ENCODE assay signal across 37 mouse cellular contexts in genomic region chr17:28940776-28941555, GRCm38 (mm10). TPM values are rescaled to one million over a fixed set of nuclear protein-coding genes. Genes with fewer than 3 reads are reported as not detected.
DNase-seq lines count a peak whose midpoint lies in the region; ATAC-seq and TF ChIP-seq lines count a peak whose summit lies in the region.
"Had no signal": no experiment of that assay in that cellular context is flagged by ENCODE, and none has a peak within 500 bp of the region (broad histone marks: within the 10 kb centered on the region; RNA-seq: fewer than 3 reads in every experiment).

No protein-coding gene starts in this region.

- no peaks in the 10 kb centered on the region for H3K36me3 ChIP-seq in hindbrain, embryonic 14.5 days (replicated peaks; ENCODE audit: control insufficient read depth, insufficient read depth)
- H3K36me3 ChIP-seq in hindbrain, embryonic 10.5 days, result no peaks in the 10 kb centered on the region
- no peaks in the 10 kb centered on the region for H3K36me3 ChIP-seq in testis, adult 2 months (ENCODE audit: control insufficient read depth, insufficient read depth, low read length)
- H3K36me3 ChIP-seq in liver, postnatal 0 days (replicated peaks; ENCODE audit: insufficient read depth, low read length), result no peaks in the 10 kb centered on the region
- H3K36me3 ChIP-seq: G1E; heart, embryonic 12.5 days; intestine, embryonic 15.5 days; limb, embryonic 12.5 days; liver, embryonic 15.5 days; neural tube, embryonic 12.5 days; stomach, embryonic 15.5 days had no signal

- H3K9ac ChIP-seq in hindbrain, embryonic 14.5 days, result no peak overlapping the region
- H3K9ac ChIP-seq in liver, postnatal 0 days (replicated peaks), result no peak overlapping the region
- H3K9ac ChIP-seq: heart, embryonic 12.5 days; intestine, embryonic 15.5 days; limb, embryonic 12.5 days; liver, embryonic 15.5 days; neural tube, embryonic 12.5 days; stomach, embryonic 15.5 days had no signal

- WGBS in hindbrain, embryonic 14.5 days, result 83% methylated on average over 25 of the region's 25 CpGs
- 93% methylated on average over 25 of the region's 25 CpGs for WGBS in hindbrain, embryonic 10.5 days
- 85% methylated on average over 25 of the region's 25 CpGs for WGBS in liver, postnatal 0 days (ENCODE audit: insufficient replicate concordance)

- H3K27ac ChIP-seq in hindbrain, embryonic 14.5 days, result no peak overlapping the region
- no peak overlapping the region for H3K27ac ChIP-seq in hindbrain, embryonic 10.5 days
- no peak overlapping the region for H3K27ac ChIP-seq in testis, adult 2 months (ENCODE audit: control insufficient read depth, insufficient read depth, low read depth, low read length)
- no peak overlapping the region for H3K27ac ChIP-seq in liver, postnatal 0 days (ENCODE audit: low read depth)
- H3K27ac ChIP-seq: heart, adult 2 months; intestine, embryonic 15.5 days; kidney, postnatal 0 days; limb, embryonic 12.5 days; liver, embryonic 15.5 days; neural tube, embryonic 12.5 days; stomach, embryonic 15.5 days had no signal

- H3K9me3 ChIP-seq in hindbrain, embryonic 14.5 days (ENCODE audit: control insufficient read depth, low read length), result no peaks in the 10 kb centered on the region
- peaks cover 7% of the 10 kb centered on the region; the same call in 1 of the 2 replicates for H3K9me3 ChIP-seq in hindbrain, embryonic 10.5 days
- no peaks in the 10 kb centered on the region for H3K9me3 ChIP-seq in liver, postnatal 0 days (ENCODE audit: low read length)
- H3K9me3 ChIP-seq: heart, embryonic 12.5 days; intestine, embryonic 15.5 days; limb, embryonic 12.5 days; liver, embryonic 15.5 days; neural tube, embryonic 12.5 days; stomach, embryonic 15.5 days had no signal

- no peak for ATAC-seq in hindbrain, embryonic 14.5 days (ENCODE audit: low FRiP score)
- no peak for ATAC-seq in liver, postnatal 0 days
- ATAC-seq: forebrain, embryonic 16.5 days; hindbrain, embryonic 16.5 days; intestine, embryonic 15.5 days; midbrain, embryonic 16.5 days; Patski had no signal

- no peak for TF ChIP-seq EP300 in liver, postnatal 0 days (IDR thresholded peaks at IDR 0.05; ENCODE audit: low read depth)

- no peak for TF ChIP-seq CTCF in testis, adult 2 months (IDR thresholded peaks at IDR 0.05; ENCODE audit: control insufficient read depth, insufficient read depth, insufficient replicate concordance, low read depth, low read length)
- no peak for TF ChIP-seq CTCF in liver, postnatal 0 days (IDR thresholded peaks at IDR 0.05; ENCODE audit: low read depth)

- DNase-seq in cerebellum, adult 11-12 months, result peak; percentile 36
- no peak for DNase-seq in cerebellum, adult 18-20 months
- DNase-seq in hindbrain, embryonic 14.5 days (ENCODE audit: low spot score), result peak; percentile 32
- no peak for DNase-seq in hindbrain, embryonic 10.5 days (ENCODE audit: low spot score)
- no peak for DNase-seq in testis, postnatal 14 days (ENCODE audit: low spot score)
- peak; percentile 34 for DNase-seq in retina, postnatal 7 days (ENCODE audit: low read depth, low spot score)
- no peak for DNase-seq in liver, postnatal 0 days
- DNase-seq: adrenal gland, postnatal 14 days; heart, adult 2 months; heart, postnatal 4 days; kidney, adult 2 months; kidney, postnatal 4 days; layer of hippocampus, postnatal 36 days; lung, postnatal 36 days; right cerebral cortex, postnatal 25 days; thymus, adult 18-20 months; thymus, postnatal 25 days had no signal

- H3K27me3 ChIP-seq in hindbrain, embryonic 14.5 days (ENCODE audit: control insufficient read depth, insufficient read depth, low read length), result no peaks in the 10 kb centered on the region
- H3K27me3 ChIP-seq in hindbrain, embryonic 10.5 days (ENCODE audit: insufficient read depth, poor library complexity, severe bottlenecking), result no peaks in the 10 kb centered on the region
- H3K27me3 ChIP-seq in testis, adult 2 months (ENCODE audit: control insufficient read depth, insufficient read depth, low read length), result no peaks in the 10 kb centered on the region
- no peaks in the 10 kb centered on the region for H3K27me3 ChIP-seq in liver, postnatal 0 days (ENCODE audit: insufficient read depth, low read length)
- H3K27me3 ChIP-seq: heart, embryonic 12.5 days; intestine, embryonic 15.5 days; limb, embryonic 12.5 days; liver, embryonic 15.5 days; megakaryocyte, embryonic 14.5 days; neural tube, embryonic 12.5 days; Patski; stomach, embryonic 15.5 days had no signal

- H3K4me3 ChIP-seq in hindbrain, embryonic 14.5 days (replicated peaks; ENCODE audit: low read length), result no peak overlapping the region
- no peak overlapping the region for H3K4me3 ChIP-seq in hindbrain, embryonic 10.5 days
- H3K4me3 ChIP-seq in testis, adult 2 months (ENCODE audit: control insufficient read depth, low read depth, low read length), result peak overlapping the region; percentile 73
- no peak overlapping the region for H3K4me3 ChIP-seq in liver, postnatal 0 days (ENCODE audit: low read depth, low read length)
- H3K4me3 ChIP-seq: heart, adult 2 months; heart, embryonic 12.5 days; intestine, embryonic 15.5 days; limb, embryonic 12.5 days; liver, embryonic 15.5 days; megakaryocyte, embryonic 14.5 days; myocyte; neural tube, embryonic 12.5 days; stomach, embryonic 15.5 days had no signal

- TF ChIP-seq POLR2A in testis, adult 2 months (IDR thresholded peaks at IDR 0.05; ENCODE audit: control insufficient read depth, low read depth, low read length), result no peak

- no peaks in the 10 kb centered on the region for H3K4me1 ChIP-seq in hindbrain, embryonic 14.5 days (replicated peaks; ENCODE audit: control insufficient read depth, insufficient read depth, low read length)
- no peaks in the 10 kb centered on the region for H3K4me1 ChIP-seq in hindbrain, embryonic 10.5 days (replicated peaks)
- peaks cover 14% of the 10 kb centered on the region for H3K4me1 ChIP-seq in testis, adult 2 months (ENCODE audit: control insufficient read depth, insufficient read depth, low read length)
- peaks cover 7% of the 10 kb centered on the region for H3K4me1 ChIP-seq in liver, postnatal 0 days (ENCODE audit: insufficient read depth)
- H3K4me1 ChIP-seq: heart, embryonic 12.5 days; intestine, embryonic 15.5 days; limb, embryonic 12.5 days; neural tube, embryonic 12.5 days; stomach, embryonic 15.5 days had no signal

- H3K4me2 ChIP-seq in hindbrain, embryonic 14.5 days (replicated peaks), result no peak overlapping the region
- H3K4me2 ChIP-seq in liver, postnatal 0 days (ENCODE audit: low read depth, low read length), result no peak overlapping the region
- H3K4me2 ChIP-seq: heart, embryonic 12.5 days; intestine, embryonic 15.5 days; limb, embryonic 12.5 days; neural tube, embryonic 12.5 days; stomach, embryonic 15.5 days had no signal

RNA-seq across cellular contexts. Expression of gene Pxt1, which starts 2.7 kb away (rescaled TPM):
- not detected in 2 replicates for polyA plus RNA-seq in hindbrain, embryonic 14.5 days (2014; fragmentation: Nextera tagmentation; extraction: Ambion mirVana)
- 0.16 and 0.26 TPM in 2 replicates for polyA plus RNA-seq in hindbrain, embryonic 10.5 days (2016; fragmentation: Nextera tagmentation; extraction: Ambion mirVana)
- 189 and 199 TPM in 2 replicates for polyA plus RNA-seq in testis, adult 2 months (2012; rRNA removed)
- polyA plus RNA-seq in liver, postnatal 0 days (2015; fragmentation: Nextera tagmentation; extraction: Ambion mirVana), result 0.14 and 0.29 TPM in 2 replicates
- polyA plus RNA-seq: cortical plate, adult 2 months; embryonic facial prominence, embryonic 14.5 days; forebrain, embryonic 16.5 days; heart, embryonic 12.5 days; heart, postnatal 0 days; hindbrain, embryonic 16.5 days; intestine, embryonic 15.5 days; kidney, postnatal 0 days; liver, adult 2 months; midbrain, embryonic 16.5 days; myocyte; neural tube, embryonic 12.5 days; Patski; stomach, embryonic 15.5 days had no signal

RNA-seq across cellular contexts. Expression of gene Kctd20, which starts 10.8 kb away (rescaled TPM):
- 78.9 and 82.8 TPM in 2 replicates for polyA plus RNA-seq in hindbrain, embryonic 14.5 days (2014; fragmentation: Nextera tagmentation; extraction: Ambion mirVana)
- 103 and 111 TPM in 2 replicates for polyA plus RNA-seq in hindbrain, embryonic 10.5 days (2016; fragmentation: Nextera tagmentation; extraction: Ambion mirVana)
- polyA plus RNA-seq in testis, adult 2 months (2012; rRNA removed), result 34.2 and 34.6 TPM in 2 replicates
- polyA plus RNA-seq in liver, postnatal 0 days (2015; fragmentation: Nextera tagmentation; extraction: Ambion mirVana), result 38.6 and 39.5 TPM in 2 replicates

RNA-seq across cellular contexts. Expression of gene 4930539E08Rik, which starts 25.8 kb away (rescaled TPM):
- 1.2 and 1.3 TPM in 2 replicates for polyA plus RNA-seq in hindbrain, embryonic 14.5 days (2014; fragmentation: Nextera tagmentation; extraction: Ambion mirVana)
- 0.07 and 0.31 TPM in 2 replicates for polyA plus RNA-seq in hindbrain, embryonic 10.5 days (2016; fragmentation: Nextera tagmentation; extraction: Ambion mirVana)
- 4.7 and 4.9 TPM in 2 replicates for polyA plus RNA-seq in testis, adult 2 months (2012; rRNA removed)
- 0.08 and 0.09 TPM in 2 replicates for polyA plus RNA-seq in liver, postnatal 0 days (2015; fragmentation: Nextera tagmentation; extraction: Ambion mirVana)
- polyA plus RNA-seq: erythroblast, embryonic 14.5 days; G1E; myocyte had no signal

Comparison
In these comparisons a context has a peak if more than half of its experiments do, and no peak if none do; other contexts are left out.
1. DNase-seq: peak in cerebellum, adult 11-12 months (single experiment), hindbrain, embryonic 14.5 days (single experiment) and retina, postnatal 7 days (single experiment); none in cerebellum, adult 18-20 months (0 of 2), hindbrain, embryonic 10.5 days (single experiment), testis, postnatal 14 days (single experiment) and liver, postnatal 0 days (single experiment).
2. RNA of gene Pxt1, which starts 2.7 kb away (polyA plus RNA-seq): 189 to 199 TPM in testis, adult 2 months; 0.14 to 0.29 TPM in liver, postnatal 0 days, 0.16 to 0.26 TPM in hindbrain, embryonic 10.5 days and not detected in hindbrain, embryonic 14.5 days; every median in the first group is over 100 times any median in the second.